Mouse (Mus musculus): Measurements from ENCODE around the gene Lactbl1.

Lactbl1 gene

DNA sequence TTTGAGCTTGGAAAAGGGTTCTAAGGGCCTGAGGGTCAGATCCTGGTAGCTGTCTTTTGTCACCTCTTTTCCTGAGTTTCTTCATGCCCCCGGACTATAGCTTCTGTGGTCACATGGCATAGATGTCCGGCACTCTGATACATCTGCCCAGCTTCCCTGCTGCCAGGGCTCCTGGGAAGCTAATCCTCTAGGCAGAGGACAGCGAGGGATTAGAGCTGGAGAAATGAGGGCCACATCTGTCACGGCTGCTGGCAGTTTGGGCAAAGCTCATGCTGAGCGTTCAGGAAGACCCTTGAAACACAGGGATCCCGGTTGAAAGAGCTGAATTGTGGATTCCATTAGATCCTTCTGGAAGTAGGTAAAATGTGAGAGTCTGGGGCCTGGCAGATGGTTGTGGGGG is at the start of gene Lactbl1:
Gene Lactbl1 (plus strand): TSS at position 234 of the 400 bp plus-strand sequence.
- DNase-seq (ENCODE audit: low spot score) = no peak

DNA sequence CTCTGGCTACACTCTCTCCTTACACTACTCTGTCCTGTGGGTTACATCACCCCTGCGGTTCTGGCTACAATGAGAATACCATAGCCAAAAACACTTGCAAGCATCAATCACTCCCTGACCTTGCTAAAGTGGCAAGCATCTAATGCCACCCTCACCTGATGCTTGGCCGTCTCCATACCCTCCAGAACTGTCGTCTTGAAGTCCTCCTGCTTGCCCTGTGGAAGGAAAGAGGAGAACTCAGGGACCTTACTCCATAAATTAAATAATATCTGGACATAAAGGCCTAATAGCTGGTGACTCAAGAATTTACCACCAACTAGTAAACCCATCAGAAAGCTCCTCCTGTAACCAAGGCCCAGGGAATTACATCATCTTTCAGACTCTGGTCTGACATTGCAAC is 40.5 kb upstream of the Lactbl1 start:
- DNase-seq (ENCODE audit: low spot score) = no peak

DNA sequence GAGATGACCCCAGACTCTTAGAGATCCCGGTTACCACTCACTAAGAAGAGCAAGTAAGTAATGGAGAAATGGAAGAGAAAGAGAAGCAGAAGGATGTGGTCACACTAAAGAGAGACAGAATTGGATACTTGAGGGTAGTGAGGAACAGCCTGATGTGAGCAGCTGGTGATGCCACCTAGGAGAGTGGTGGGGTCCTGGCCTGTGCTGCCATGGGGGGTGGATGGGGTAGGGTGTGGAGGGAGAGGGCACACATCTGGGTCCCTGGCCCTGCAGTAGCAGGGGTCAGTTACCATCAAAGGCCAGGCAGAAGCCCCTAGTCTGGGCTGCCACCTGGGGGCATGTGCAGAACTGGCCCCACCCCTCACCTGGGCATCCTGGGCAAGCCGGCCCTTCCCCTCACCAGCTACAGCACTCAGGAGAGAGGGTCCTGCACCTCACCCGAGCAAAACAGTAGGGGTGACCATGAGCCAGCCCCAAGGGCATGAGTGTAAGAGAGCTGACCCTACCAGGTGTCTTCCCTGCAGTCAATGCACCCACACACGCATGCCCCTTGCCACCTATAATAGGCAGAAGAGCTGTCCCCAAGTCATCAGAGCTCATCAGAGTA is 35.1 kb upstream of the Lactbl1 start:
- DNase-seq (ENCODE audit: low spot score) = no peak

DNA sequence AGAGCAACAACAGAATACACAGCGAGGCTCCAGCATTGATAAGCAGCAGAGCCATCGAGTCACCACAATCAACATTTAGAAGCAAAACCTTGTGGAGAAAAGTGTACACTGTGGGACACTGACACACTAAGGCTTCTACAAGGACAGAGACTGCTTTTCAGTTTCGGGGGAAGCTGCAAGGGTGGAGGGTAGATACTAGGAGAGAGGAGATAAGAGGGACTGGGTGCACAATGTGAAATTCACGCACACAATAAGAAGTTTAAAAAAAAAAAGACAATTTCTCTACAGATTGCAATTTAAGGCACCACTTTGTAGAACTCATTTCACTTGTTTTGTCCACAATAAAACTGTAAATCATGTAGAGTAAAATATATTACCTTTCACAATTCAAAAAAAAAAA is 34.4 kb upstream of the Lactbl1 start:
- no peak for DNase-seq (ENCODE audit: low spot score)

DNA sequence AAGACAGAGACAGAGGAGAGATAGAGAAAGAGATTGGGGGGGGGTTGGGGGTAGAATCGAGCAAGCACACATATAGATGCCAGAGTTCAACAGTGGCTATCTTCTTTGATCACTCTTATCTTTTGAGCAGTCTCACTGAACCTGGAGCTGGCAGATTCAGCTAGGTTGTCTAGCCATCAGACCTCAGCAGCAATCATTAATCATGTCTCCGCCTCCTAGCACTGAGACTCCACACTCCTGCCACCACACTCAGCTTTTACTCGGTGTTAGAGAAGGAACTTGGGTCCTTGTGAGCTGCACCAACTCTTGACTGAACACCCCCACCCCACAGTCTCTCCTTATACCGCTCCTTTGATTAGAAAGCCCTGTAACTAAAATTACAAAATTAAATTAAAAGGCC is 30.3 kb upstream of the Lactbl1 start:
- DNase-seq (ENCODE audit: low spot score) = no peak

DNA sequence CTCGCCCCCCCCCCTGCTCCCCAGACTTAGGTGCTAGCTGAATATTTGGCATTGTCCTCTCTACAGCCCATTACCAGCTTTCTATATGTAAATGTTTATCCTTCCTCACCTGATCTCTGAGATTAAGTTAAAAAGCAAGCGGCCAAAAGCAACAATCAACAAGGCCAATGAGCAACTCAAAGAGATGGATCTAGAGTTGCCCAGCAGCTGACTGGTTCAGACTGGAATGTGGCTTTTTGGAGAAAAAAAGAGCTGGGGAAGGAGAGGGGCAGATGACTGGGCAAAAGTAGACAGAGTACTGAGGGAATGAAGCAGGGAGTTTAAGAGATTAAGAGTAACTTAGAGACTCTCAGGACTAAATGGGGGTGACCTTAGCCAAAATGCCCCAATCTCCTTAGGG is 28.4 kb upstream of the Lactbl1 start:
- no peak for DNase-seq (ENCODE audit: low spot score)

DNA sequence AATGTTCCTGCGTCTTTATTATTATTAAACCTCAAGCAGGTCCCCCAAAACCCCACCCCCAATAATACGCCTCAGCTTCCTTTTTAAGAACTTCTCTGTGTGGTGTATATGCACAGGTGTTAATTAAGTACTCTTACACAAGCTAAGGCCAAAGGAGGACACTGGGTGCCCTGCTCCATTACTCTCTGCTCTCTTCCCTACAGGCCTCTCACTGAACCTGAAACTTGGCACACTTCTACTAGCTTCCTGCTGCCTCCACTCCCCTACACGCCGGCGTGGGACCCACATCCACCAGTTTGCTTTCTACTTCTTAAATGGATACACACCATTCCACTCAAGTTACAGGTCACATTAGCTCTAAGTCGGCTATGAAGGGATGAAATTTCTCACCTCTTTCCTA is 27.2 kb upstream of the Lactbl1 start:
- no peak for DNase-seq (ENCODE audit: low spot score)

DNA sequence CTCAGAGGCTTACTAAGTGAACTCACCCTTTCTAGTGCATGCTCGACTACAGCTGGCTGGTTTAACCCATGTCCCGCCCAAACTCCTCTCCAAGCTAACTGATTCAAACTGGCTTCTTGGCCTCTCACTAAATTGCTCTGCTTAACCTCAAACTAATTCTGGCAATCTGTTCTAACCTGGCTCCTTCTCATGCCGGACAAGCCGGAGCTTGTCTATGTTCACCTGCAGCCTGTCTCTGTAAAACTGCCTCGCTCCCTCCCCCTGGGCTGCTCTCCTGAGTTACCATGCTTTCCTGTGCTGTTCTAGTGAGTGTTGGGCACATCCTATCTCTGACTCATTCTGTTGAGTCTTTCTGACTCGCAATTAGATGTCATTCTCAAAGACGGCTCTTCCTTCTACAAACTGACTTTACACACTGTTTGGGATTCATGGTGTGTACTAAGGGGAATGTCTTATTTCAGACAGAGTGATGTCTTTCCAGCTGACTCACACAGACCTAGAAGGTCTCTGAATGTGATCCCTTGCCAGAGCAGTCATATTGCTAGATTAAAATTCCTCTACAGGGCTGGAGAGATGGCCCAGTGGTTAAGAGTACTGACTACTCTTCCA is 24.0 kb upstream of the Lactbl1 start:
- DNase-seq (ENCODE audit: low spot score) = no peak

DNA sequence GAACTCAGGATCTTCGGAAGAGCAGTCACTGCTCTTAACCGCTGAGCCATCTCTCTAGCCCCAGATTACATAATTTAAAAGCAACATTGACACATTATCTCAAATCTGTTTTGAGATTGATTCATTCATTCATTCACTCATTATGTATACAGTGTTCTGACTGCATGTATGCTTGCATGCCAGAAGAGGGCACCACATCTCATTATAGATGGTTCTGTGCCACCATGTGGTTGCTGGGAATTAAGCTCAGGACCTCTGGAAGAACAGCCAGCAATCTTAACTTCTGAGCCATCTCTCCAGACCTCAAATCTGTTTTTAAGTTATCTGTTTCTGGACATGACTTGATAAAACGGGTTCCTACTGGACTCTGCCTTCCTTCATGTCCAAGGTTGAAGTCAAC is 22.6 kb upstream of the Lactbl1 start:
- DNase-seq (ENCODE audit: low spot score) = no peak

DNA sequence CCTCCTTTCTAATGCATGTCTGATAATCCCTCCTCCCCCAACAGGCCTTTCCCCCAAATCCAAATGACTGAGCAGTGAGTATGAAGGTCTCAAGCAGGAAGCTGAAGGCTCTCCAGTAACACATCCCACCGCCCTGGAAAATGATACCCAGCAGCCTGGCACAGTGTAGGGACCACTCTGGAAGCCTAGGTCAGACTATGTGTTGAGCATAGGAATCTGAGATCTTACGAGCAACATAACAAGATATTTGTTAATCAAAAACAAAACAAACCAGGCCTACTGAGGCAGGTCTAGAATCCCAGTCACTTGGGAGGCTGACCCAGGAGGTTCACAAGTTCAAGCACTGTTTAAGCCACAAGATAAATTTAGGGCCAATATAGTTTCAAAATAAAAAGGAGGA is 21.9 kb upstream of the Lactbl1 start:
- no peak for DNase-seq (ENCODE audit: low spot score)

DNA sequence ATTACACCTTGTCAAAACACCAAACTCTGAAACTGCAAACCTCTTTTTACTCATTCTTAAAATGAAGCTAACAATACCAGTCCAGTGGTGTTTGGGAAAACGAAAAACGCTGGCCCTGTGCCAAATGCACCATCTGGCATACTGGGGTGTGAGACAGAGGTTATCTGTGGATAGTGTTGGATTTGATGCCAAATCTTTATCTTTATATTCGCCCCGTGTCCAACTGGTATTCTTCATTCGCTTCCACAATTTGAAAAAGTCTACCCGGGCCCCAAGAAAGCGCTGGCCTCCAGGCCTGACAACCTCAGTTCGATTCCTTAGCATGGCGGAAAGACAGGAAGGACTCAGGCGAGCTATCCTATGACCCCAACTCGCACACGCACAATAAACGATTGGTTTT is 20.9 kb upstream of the Lactbl1 start:
- peak; percentile 55 for DNase-seq (ENCODE audit: low spot score)

DNA sequence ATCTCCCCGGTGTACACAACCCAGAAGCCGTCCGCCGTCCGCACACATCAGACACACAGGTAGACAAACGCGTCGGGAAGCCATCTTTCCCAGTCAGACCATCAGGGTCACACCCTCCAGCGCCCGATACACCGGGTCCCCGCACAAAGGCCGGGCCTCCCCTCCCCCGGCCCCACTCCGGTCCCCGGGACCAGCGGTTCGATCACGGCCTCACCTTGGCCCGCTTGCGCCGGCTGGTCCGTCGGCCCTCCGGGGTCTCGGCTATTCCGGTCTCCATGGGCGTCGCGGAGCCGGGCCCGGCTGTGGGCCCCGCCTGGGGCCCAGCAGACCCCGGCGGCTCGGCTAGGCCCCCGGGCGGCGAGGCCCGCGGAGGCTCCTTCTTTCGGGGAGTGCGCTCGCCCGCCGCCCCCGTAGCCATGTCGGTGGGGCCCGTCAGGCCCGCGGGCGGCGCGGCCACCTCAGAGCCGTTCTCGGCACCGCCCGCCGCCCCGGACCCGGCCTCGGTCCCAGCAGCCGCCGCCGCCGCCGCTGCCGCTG is 20.3 kb upstream of the Lactbl1 start:
- peak; percentile 36 for DNase-seq (ENCODE audit: low spot score)

DNA sequence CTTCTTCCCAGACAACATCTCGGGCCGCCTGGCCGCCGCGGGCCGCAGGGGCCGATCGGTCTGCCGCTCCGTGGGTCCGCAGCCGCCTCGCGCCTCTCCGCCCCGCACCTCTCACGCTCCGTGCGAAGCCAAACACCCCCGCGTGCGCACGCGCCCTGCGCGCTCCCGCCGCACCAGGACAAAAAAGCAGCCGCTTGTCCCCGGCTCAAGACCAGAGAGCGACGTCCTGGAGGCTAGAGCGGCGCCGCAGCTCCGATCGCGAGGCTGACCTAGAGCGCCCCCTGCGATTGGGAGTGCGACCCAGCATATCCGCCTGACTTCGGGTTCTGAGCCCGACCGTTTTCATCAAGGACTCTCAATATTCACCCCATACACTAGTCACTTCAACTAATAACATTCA is 19.9 kb upstream of the Lactbl1 start, which contains the start of gene Kdm1a:
Gene Kdm1a (minus strand): TSS at position 156 of the 400 bp plus-strand sequence.
- peak; percentile 97 for DNase-seq (ENCODE audit: low spot score)

DNA sequence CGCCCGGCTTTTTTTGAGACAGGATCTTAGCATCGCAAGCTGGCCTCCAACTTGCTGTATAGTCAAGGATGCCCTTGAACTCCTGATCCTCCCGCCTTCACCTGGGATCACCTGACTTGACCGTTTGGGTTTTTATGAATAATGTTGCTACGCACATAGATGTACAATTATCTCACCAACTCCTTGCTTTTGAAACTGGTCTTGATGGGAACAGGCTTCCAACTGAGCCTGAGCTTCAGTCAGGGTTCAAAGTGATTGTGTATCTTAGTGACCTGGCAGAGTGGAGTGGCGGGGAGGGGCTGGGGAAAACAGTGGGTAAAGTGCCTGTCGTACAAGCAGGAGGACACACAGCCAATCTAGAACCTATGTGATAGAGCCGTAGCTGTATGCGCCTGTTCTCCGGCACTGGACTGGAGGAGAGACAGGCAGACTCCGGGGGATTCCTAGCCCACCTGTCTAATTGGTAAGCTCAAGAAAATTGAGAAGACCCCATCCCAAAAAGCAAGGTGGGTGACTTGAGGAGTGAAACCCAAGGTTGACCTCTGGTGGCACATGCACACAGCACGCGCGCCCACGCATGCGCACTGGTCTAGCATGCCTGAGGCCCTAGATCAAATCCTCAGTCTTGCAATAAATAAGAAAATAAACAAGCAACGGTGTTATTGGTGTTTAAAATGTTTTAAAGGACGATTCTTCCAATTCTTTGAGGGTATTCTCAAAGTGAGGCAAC is 16.5 kb upstream of the Lactbl1 start:
- DNase-seq (ENCODE audit: low spot score) = no peak

DNA sequence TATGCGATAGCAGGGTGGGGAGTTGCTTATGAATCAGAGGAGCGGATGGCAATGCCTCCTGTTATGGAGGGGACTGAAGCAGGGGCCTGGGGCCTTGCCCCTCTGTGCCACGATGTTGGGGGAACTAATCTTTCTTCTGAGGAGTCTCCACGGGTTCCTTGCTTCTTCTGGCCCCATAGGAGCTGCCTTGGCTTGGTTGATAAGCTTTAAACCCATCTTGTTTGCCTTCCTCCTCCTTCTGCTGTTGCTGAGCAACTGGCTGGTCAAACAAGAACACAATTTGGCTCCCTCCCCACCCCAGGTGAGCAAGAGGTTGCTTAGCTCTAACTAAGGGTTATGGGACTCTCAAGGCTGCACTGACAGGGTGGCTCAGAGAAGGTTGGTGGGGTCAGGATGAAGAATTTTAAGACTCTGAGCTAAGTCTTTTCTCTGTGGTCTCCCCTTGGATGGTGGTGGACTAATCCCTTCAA is 12.0 kb upstream of the Lactbl1 start, which contains the start of gene Tex46:
Gene Tex46 (plus strand): TSS at position 51 of the 470 bp plus-strand sequence.
- no peak for DNase-seq (ENCODE audit: low spot score)

DNA sequence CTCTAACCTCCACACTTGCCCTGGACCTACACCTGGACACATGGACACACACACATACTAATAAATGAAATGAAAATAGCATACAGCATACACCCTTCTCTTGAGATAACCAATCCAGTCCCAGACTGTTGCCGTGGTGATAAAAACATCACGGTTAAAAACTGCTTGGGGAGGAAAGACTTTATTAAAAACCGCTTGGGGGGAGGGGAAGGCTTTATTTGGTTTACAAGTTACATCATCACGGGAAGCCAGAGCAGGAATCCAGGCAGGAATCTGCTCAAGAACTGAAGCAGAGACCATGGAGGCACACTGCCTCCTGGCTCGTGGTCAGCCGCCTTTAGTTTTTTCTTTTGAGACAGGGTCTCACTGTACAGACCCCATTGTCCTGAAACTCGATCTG is 8.8 kb upstream of the Lactbl1 start:
- DNase-seq (ENCODE audit: low spot score) = no peak

DNA sequence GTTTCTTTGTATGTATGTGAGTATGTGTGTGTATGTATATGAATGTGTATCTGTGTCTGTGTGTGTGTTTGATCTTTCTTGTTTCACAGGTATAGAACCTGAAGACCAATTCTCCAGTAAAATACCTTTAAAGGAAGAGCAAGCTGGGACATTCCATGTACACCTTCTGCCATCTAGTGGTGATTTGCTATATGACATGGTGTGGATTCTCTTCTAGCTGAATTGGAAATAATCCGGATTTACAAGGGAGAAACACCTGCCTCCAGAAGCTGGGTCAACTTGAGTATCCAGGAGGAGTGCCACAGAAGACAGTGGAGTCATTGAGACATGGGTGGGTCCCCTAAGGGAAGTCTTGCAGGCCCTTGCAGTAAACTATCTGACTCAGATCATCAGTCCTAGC is 1.1 kb upstream of the Lactbl1 start:
- peak; percentile 38 for DNase-seq (ENCODE audit: low spot score)

DNA sequence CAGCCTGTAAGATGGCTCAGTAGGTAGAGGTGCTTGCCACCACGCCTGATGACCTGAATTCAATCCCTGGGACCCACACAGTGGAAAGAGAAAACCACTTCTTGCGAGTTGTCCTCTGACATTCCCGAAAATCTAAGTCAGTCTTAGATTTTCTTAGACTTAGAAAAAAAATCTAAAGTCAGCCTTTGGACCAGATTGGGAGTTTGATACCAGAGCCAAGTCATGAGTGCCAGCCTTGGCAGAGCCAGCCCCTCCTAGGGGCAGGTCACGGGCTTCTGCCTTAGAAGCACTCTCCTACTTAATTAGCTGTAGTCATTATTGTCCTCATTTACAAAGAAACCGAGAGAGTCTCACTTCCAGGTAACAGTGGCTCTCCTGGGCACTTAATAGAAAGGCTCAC is 465 bp upstream of the Lactbl1 start:
- no peak for DNase-seq (ENCODE audit: low spot score)

DNA sequence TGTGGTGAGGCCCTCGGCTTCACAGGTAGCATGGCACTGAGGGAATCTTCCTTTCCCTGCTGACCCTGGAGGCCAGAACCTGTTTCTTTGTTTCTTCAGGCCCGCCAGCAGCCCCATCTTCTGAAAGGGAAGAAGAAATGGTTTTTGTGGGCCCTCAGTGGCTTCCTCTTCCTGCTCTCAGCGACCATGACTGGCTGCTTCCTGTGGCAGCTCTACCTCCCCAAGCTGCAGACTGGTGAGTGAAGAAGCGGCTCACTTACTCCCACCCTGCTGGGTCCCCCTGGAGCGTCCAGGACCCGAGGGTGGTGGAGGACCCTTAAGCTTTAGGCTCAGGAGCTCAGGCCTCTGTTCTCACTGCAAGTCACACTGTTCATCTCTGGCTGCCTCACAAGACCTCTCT is 4.2 kb downstream of the Lactbl1 start:
- no peak for DNase-seq (ENCODE audit: low spot score)

DNA sequence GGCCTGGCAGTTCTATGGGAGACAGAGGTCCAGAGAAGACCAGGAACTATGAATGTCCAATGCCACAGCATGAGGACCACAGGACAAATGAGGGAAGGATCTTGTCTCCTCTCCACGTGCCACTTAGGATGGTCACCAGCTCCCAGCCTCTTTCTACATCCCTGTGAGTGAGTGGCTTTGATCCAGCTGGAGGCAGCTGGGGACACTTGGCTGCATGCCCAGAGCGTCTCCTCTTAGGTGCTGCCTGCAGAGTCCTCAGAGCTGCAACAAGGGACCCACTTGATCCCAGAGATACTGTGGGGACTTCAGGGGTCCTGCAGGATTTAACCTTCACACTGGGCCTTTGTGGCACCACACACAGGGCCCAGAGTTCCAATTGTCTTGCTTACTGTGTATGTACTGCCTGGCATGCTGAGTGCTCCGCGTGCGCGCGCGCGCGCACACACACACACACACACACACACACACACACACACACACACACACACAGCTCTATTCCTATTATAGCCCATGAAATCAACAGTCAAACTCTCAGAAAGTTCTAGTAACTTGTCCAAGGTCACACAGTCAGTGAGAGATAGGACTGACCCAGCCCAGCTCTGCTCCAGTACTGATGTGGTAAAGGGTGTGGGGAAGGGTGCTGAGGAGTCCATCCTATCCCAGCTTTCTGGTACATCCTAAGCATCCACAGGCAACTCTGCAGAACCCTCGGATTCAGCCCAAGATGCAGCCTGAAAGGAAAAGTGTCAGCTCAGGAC is 9.0 kb downstream of the Lactbl1 start:
- no peak for DNase-seq (ENCODE audit: low spot score)

DNA sequence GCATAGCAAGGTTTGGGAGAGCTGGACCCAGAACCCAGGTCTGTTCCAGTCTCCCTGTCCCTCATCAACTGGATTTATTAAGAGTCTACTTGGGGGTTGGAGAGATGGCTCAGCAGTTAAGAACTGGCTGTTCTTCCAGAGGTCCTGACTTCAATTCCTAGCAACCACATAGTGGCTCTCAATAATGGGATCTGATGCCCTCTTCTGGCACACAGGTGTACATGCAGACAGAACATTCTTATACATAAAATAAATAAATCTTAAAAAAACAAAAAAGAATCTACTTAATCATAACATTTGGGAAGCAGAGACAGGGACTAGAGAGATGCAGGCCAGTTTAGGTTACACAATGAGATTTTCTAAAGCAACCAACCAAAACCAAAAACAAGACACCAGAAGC is 13.6 kb downstream of the Lactbl1 start:
- no peak for DNase-seq (ENCODE audit: low spot score)

DNA sequence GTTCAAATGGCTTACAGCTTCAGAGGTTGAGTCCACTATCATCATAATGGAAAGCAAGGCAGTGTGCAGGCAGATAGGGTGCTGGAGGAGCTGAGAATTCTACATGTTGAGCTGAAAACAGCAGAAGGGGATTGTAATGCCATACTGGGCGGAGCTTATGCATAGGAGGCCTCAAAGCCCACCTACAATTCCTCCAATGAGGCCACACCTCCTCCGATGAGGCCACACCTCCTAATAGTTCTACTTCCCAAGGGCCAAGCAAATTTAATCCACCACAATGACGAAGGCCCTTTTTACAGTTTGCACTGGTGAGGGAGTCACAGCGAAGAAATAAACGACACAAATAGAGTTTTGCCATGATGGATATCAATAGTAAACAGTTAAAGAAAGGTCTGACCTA is 14.1 kb downstream of the Lactbl1 start:
- no peak for DNase-seq (ENCODE audit: low spot score)
